ENCODE assay signal across 7 mouse cellular contexts in genomic region chr6:50808126-50808525, GRCm38 (mm10).
DNase-seq lines count a peak whose midpoint lies in the region; ATAC-seq and TF ChIP-seq lines count a peak whose summit lies in the region.

No protein-coding gene starts in this region.

- peak; percentile 31 for TF ChIP-seq CTCF in ES-Bruce4 (IDR thresholded peaks at IDR 0.05; ENCODE audit: low read depth, low read length)

- no peak for ATAC-seq in heart, embryonic 13.5 days (ENCODE audit: extremely low read depth, insufficient number of reproducible peaks, low FRiP score, low TSS enrichment)

- no peak overlapping the region for H3K27ac ChIP-seq in ES-Bruce4 (ENCODE audit: insufficient read depth, low read length)
- peak overlapping the region; percentile 87 for H3K27ac ChIP-seq in heart, embryonic 13.5 days (replicated peaks)

- H3K4me1 ChIP-seq in ES-Bruce4 (ENCODE audit: control insufficient read depth, insufficient read depth, low read length) = no peaks in the 10 kb centered on the region
- peaks cover 19% of the 10 kb centered on the region for H3K4me1 ChIP-seq in heart, embryonic 13.5 days

- 10% methylated on average over 4 of the region's 4 CpGs for WGBS in heart, embryonic 13.5 days

- no peak overlapping the region for H3K9ac ChIP-seq in ES-Bruce4 (ENCODE audit: low read depth, poor library complexity, severe bottlenecking)
- peak overlapping the region; percentile 65; the same call in 1 of the 2 replicates for H3K9ac ChIP-seq in heart, embryonic 13.5 days

- H3K9me3 ChIP-seq in ES-Bruce4 (replicated peaks; ENCODE audit: control insufficient read depth, insufficient read depth, low read length, poor library complexity, severe bottlenecking) = no peaks in the 10 kb centered on the region
- H3K9me3 ChIP-seq in heart, embryonic 13.5 days = no peaks in the 10 kb centered on the region

- H3K4me2 ChIP-seq in heart, embryonic 13.5 days = peak overlapping the region; percentile 61

- no peaks in the 10 kb centered on the region for H3K36me3 ChIP-seq in ES-Bruce4 (ENCODE audit: control insufficient read depth, insufficient read depth, low read length, poor library complexity, severe bottlenecking)
- H3K36me3 ChIP-seq in heart, embryonic 13.5 days = no peaks in the 10 kb centered on the region

- no peak for TF ChIP-seq EP300 in ES-Bruce4 (IDR thresholded peaks at IDR 0.05; ENCODE audit: insufficient read depth, low read depth, low read length)

- peak; percentile 9 for DNase-seq in T-cell, adult 2 months (ENCODE audit: low spot score)
- DNase-seq in embryo, embryonic 10.5 days (ENCODE audit: low spot score) = peak; percentile 89
- peak; percentile 39 to 81 for DNase-seq in layer of hippocampus, adult 8-10 months (ENCODE audit: low spot score in 2 of 2)
- DNase-seq in lung, postnatal 25 days (ENCODE audit: low spot score) = peak; percentile 68
- DNase-seq in spleen, postnatal 10 days (ENCODE audit: low spot score in 2 of 2) = peak; percentile 61 to 82

- H3K27me3 ChIP-seq in ES-Bruce4 (ENCODE audit: control insufficient read depth, insufficient read depth, low read length, poor library complexity, severe bottlenecking) = no peaks in the 10 kb centered on the region
- peaks cover 4% of the 10 kb centered on the region; the same call in 1 of the 2 replicates for H3K27me3 ChIP-seq in heart, embryonic 13.5 days (replicated peaks)

- no peak overlapping the region for H3K4me3 ChIP-seq in ES-Bruce4 (ENCODE audit: low read depth, low read length)
- H3K4me3 ChIP-seq in heart, embryonic 13.5 days = peak overlapping the region; percentile 26

- TF ChIP-seq POLR2A in ES-Bruce4 (IDR thresholded peaks at IDR 0.05; ENCODE audit: insufficient read depth, low read length) = no peak

Comparison
In these comparisons a context has a peak if more than half of its experiments do, and no peak if none do; other contexts are left out.
1. DNase-seq: peak in every context shown above with its lines; median percentile 89 in embryo, embryonic 10.5 days; 72 in spleen, postnatal 10 days; 68 in lung, postnatal 25 days; 60 in layer of hippocampus, adult 8-10 months; 9 in T-cell, adult 2 months.